Mouse (Mus musculus) heart, adult 2 months (tissue): ENCODE data around the gene Spns2. TPM values are rescaled to one million over a fixed set of nuclear protein-coding genes. Genes with fewer than 3 reads are reported as not detected.

Experiments
- DNase-seq, 2 experiments: peaks; one replicate each; pipeline ENCODE4 v3.0.0; 2021
- H3K27ac ChIP-seq: fragments of 200-600 bp; 2 replicates; pipeline ENCODE4 v1.8.1; 2022
- H3K27me3 ChIP-seq: fragments of 200-500 bp; 2 replicates; pipeline ENCODE4 v1.6.1; 2012; ENCODE audit warnings: mild to moderate bottlenecking, low read length, inconsistent platforms, mixed read lengths; ENCODE audit not compliant: control insufficient read depth, insufficient read depth
- H3K36me3 ChIP-seq: fragments of 200-500 bp; 2 replicates; pipeline ENCODE4 v1.6.1; 2012; ENCODE audit warnings: low read length, inconsistent platforms; ENCODE audit not compliant: control insufficient read depth, insufficient read depth
- H3K4me1 ChIP-seq: fragments of 200-500 bp; 2 replicates; pipeline ENCODE4 v1.6.1; 2011; ENCODE audit warnings: low read length; ENCODE audit not compliant: control insufficient read depth, insufficient read depth
- H3K4me3 ChIP-seq: fragments of 200-600 bp; 2 replicates; pipeline ENCODE4 v1.8.1; 2022
- H3K79me2 ChIP-seq: fragments of 200-500 bp; replicated peaks from 2 replicates; pipeline ENCODE4 v1.6.1; 2012; ENCODE audit warnings: mild to moderate bottlenecking, inconsistent platforms, low read length, moderate library complexity, mixed read lengths; ENCODE audit not compliant: control insufficient read depth, insufficient read depth
- H3K9ac ChIP-seq: fragments of 200-500 bp; 2 replicates; pipeline ENCODE4 v1.6.1; 2012; ENCODE audit warnings: low read depth, mild to moderate bottlenecking, control low read depth, inconsistent platforms, low read length, mixed read lengths
- CTCF ChIP-seq: fragments of 200-600 bp; IDR thresholded peaks from 2 replicates; pipeline ENCODE4 v1.8.1; 2022; ENCODE audit warnings: antibody characterized with exemption, mild to moderate bottlenecking, moderate library complexity
- EP300 ChIP-seq: fragments of 200-500 bp; IDR thresholded peaks from 2 replicates; pipeline ENCODE4 v1.6.1; 2011; ENCODE audit warnings: low read depth, low read length, control low read depth; ENCODE audit not compliant: insufficient read depth
- POLR2A ChIP-seq: fragments of 200-500 bp; IDR thresholded peaks from 2 replicates; pipeline ENCODE4 v1.6.1; 2011; ENCODE audit warnings: mild to moderate bottlenecking, low read depth, low read length, control low read depth; ENCODE audit not compliant: insufficient read depth
- WGBS: fragments of 180-500 bp; shearing (Covaris S2); methylation state at CpG from one replicate; pipeline ENCODE4 v1.1.7; 2018; 5-methylcytosine and 5-hydroxymethylcytosine counted together
- intact Hi-C: fragments of 180-260 bp; cut with DNase I; formaldehyde crosslinking; loops from one replicate; pipeline ENCODE4 v1.15.1; 2025
- polyA plus RNA-seq: library from polyadenylated mRNA; depleted of rRNA; stranded (reverse); fragments of >200 nt; gene quantifications from 2 replicates; pipeline ENCODE4 v1.2.3, GENCODE M21; 2012
- total RNA-seq, 2 experiments: library from RNA; stranded (reverse); gene quantifications; 2 replicates each; pipeline ENCODE4 v1.2.3; 2021

Spns2 gene
- total and polyA plus RNA-seq, 3 experiments, result 6.1 to 13.8 (median 7.9) TPM

DNA sequence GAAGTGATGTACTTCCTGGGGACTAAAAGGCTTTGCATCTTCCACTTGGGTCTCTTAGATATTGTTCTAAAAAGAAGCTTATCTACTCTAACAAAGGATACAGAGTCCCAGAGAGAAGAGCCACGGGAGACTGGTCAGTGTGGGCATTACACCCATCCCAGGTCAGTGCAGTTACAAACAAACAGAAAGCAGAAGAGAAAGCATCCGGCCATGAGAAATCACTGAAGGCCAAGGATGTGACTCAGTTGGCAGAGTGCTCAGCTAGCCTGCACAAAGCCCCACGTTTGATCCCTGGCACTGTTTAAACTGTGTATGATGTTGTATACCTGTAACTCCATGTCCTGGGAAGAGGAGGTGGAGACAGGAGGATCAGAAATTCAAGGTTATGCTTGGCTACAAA lies 30.2 kb upstream of the Spns2 start:
- Histone ChIP-seq H3K4me3 (no peak overlapping the region), H3K79me2 (no peaks in the 10 kb centered on the region), H3K27ac (no peak overlapping the region; the same call in 1 of the 2 replicates), H3K4me1 (peaks cover 17% of the 10 kb centered on the region), H3K9ac (no peak overlapping the region), H3K27me3 (no peaks in the 10 kb centered on the region), H3K36me3 (no peaks in the 10 kb centered on the region)
- intact Hi-C loops, result no loop called here
- WGBS, result 28% methylated on average over 3 of the region's 3 CpGs
- peak in 1 of 2 experiments; percentile 16 for DNase-seq
- TF ChIP-seq CTCF (no peak), EP300 (no peak), POLR2A (no peak)

DNA sequence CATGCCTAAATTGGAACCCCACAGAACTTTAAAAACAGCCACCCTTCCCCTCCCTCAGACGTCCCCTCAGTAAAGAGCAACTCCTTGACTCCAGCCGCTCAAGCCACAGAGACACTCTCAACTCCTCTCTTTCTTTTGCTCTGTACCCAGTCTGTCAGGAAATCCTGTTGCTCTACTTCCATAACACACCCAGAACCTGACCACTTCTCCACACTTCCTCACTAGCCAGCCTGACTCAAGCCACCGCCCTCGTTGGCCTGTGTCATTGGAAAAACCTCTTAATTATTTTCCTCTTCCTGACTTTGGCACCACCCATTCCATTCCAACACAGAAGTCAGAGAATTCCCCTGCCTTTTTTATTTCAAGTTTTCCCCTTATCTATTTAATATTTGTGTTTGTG lies 29.5 kb upstream of the Spns2 start:
- intact Hi-C loops, result no loop called here
- DNase-seq, result peak; percentile 24 to 40
- 31% methylated on average over 4 of the region's 4 CpGs for WGBS

DNA sequence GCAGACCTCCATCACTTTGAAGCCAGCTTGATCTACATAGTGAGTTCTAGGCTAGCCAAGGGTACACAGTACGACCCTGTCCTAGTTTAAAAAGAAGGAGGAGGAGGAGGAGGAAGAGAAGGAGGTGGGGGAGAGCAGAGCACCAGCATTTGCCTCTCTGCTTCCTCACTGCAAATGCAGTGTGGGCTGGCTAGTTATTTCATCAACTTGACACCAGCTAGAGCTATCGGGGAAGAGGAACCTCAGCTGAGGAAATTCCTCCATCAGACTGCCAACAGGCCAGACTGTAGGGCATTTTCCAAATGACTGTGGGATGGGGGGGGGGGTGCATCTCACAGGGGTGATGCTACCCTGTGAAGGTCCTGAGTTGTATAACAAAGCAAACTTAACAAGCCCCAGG lies 28.7 kb upstream of the Spns2 start:
- WGBS, result 31% methylated on average over 2 of the region's 2 CpGs
- intact Hi-C loops, result no loop called here
- peak in 1 of 2 experiments; percentile 17 for DNase-seq
- no peaks in the 10 kb centered on the region for H3K27me3 ChIP-seq
- peaks cover 17% of the 10 kb centered on the region for H3K4me1 ChIP-seq
- H3K27ac ChIP-seq, result no peak overlapping the region; the same call in none of the 2 replicates
- H3K9ac ChIP-seq, result no peak overlapping the region
- H3K36me3 ChIP-seq, result no peaks in the 10 kb centered on the region
- TF ChIP-seq EP300 (no peak), POLR2A (no peak), CTCF (no peak)
- no peak overlapping the region for H3K4me3 ChIP-seq
- no peaks in the 10 kb centered on the region for H3K79me2 ChIP-seq

More for the DNA sequence above, 29.5 kb upstream of the Spns2 start:
- 0 out of 2 replicates have a peak overlapping the region, but pooled peaks have one; percentile 24 for H3K27ac ChIP-seq
- peaks cover 17% of the 10 kb centered on the region for H3K4me1 ChIP-seq
- no peak overlapping the region for H3K4me3 ChIP-seq
- TF ChIP-seq CTCF, result no peak
- no peak for TF ChIP-seq POLR2A
- 0 out of 2 replicates have a peak, but pooled peaks have one; percentile 24 for TF ChIP-seq EP300
- no peaks in the 10 kb centered on the region for H3K36me3 ChIP-seq
- no peaks in the 10 kb centered on the region for H3K79me2 ChIP-seq
- H3K9ac ChIP-seq, result no peak overlapping the region
- H3K27me3 ChIP-seq, result no peaks in the 10 kb centered on the region

DNA sequence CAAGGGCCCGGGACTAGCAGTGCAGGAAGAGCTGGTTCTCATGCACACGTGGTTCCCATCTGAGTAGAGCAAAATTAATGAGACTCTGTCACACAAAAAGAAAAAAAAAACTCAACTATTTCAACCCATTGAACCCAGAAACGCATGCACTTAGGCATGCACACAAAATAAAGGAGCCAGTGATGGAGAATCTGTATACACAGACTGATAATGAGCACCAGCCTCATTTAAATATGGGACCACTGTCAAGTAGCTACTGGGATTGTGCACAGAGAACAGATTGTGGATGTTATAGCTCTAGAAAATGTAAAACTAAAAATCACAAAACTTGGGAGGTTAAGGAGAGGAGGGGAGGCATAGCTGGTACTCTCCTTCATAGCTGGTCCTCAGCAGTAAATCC lies 25.3 kb upstream of the Spns2 start:
- TF ChIP-seq EP300 (no peak), CTCF (no peak), POLR2A (no peak)
- H3K4me3 ChIP-seq, result no peak overlapping the region
- H3K79me2 ChIP-seq, result no peaks in the 10 kb centered on the region
- 65% methylated on average over 3 of the region's 3 CpGs for WGBS
- H3K9ac ChIP-seq, result no peak overlapping the region
- H3K36me3 ChIP-seq, result no peaks in the 10 kb centered on the region
- H3K27ac ChIP-seq, result no peak overlapping the region
- peaks cover 2% of the 10 kb centered on the region for H3K4me1 ChIP-seq
- intact Hi-C loops, result no loop called here
- H3K27me3 ChIP-seq, result no peaks in the 10 kb centered on the region
- no peak for DNase-seq

DNA sequence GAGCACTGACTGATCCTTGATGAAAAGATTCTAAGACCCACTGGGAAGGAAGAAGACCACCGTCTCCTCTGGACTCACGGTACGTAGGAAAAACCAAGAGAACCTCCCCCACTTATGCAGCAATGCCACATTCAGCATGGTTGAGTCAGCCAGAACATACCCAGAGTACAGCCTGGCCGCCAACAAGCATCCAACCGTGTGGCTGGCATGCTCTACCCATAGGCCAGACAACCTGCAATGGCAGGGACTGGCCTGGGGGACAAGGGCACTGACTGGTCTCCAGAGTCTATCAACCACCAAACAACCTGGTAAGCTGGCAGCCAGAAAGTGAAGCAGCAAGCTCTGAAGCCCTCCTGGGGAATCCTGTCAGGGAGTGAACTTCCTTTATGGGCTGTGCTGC lies 18.9 kb upstream of the Spns2 start:
- DNase-seq, result no peak
- Histone ChIP-seq H3K79me2 (no peaks in the 10 kb centered on the region), H3K27me3 (no peaks in the 10 kb centered on the region), H3K27ac (no peak overlapping the region), H3K4me1 (no peaks in the 10 kb centered on the region), H3K9ac (no peak overlapping the region), H3K4me3 (no peak overlapping the region), H3K36me3 (no peaks in the 10 kb centered on the region)
- intact Hi-C loops, result no loop called here
- 88% methylated on average over 5 of the region's 5 CpGs for WGBS
- TF ChIP-seq POLR2A (no peak), CTCF (no peak), EP300 (no peak)

DNA sequence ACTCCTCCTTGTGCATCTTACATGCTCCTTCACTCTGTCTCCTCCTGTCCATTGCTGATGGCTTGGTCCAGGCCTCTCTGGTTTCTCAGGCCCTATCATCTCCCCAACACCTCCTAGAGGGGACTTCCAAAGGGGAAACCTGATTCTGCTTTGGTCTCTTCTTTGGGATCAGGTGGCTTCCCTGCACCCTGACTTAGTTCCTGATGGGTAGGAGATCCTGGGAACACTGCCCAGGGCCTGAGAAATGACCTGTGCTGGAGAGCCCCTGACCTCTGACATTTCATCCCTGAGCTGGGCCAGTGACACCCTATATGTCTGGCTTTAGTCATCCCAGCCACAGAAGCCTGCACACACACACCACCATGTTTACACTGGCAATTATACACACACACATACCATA lies 17.9 kb upstream of the Spns2 start:
- no peaks in the 10 kb centered on the region for H3K36me3 ChIP-seq
- H3K27me3 ChIP-seq, result no peaks in the 10 kb centered on the region
- H3K9ac ChIP-seq, result no peak overlapping the region
- no peaks in the 10 kb centered on the region for H3K79me2 ChIP-seq
- TF ChIP-seq EP300 (no peak), POLR2A (no peak), CTCF (no peak)
- no peak overlapping the region for H3K4me3 ChIP-seq
- intact Hi-C loops, result no loop called here
- no peaks in the 10 kb centered on the region for H3K4me1 ChIP-seq
- no peak for DNase-seq
- H3K27ac ChIP-seq, result no peak overlapping the region
